Mouse (Mus musculus) urinary bladder, adult 18-20 months (tissue): ENCODE results near the gene Znrf4.

ENCODE experiments used
- DNase-seq, 2 experiments: peaks; one replicate each; pipeline ENCODE4 v3.0.0; 2022; ENCODE audit warnings: low spot score in 2 of 2, mixed read lengths in 2 of 2

Gene Znrf4

DNA sequence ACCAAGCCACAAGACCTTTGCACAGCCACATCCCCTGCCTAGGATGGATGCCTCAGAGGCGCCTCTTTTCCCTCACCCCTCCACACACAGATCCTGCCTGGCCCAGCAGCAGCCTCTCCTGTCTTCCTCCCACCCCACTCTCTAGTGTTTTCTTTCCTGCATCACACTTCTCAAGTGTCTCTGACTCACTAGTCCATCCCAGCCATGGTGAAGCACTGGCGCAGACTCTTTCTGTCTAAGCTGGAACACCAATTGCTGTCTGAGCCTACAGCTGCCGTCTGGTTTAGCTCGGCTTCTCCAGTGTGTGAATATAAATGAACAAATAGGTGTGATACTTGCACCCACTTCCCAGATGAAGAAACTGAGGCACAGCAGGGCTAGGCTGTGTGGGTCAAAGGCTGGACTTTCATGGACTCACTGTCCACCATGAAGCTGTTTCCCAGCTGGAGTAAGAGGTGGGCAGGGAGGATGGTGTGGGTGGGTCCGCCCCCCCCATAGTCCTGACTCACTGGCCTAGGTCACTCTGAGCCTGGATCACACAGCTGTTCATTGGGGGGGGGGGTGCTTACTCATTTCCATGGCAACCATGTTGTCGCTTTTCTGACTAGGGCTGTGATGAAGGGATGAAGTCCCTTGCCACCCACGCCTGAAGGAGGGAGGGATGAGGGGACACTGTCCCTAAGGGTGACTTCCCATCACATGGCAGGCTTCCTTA, 21.6 kb downstream of the Znrf4 start:
- no peak for DNase-seq

DNA sequence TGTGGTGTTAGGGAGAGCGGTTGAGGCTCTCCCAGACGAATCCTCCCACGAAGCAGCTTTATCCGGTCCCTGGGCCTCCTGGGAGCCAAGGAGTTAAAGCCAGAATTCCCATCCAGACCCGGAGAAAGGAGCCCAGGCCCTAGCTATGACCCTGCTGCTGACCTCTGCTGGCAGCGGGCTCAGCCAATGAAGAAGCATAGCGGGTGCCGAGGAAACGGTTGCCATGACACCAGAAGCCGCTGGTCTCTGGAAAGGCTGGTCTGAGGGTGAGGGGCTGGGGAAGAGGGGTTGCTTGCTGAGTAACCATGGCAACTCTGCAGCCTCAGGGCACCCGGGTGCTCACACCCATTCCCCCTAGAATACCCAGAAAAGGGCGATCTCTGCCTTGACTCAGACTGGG, 24.2 kb downstream of the Znrf4 start:
- DNase-seq: no peak

DNA sequence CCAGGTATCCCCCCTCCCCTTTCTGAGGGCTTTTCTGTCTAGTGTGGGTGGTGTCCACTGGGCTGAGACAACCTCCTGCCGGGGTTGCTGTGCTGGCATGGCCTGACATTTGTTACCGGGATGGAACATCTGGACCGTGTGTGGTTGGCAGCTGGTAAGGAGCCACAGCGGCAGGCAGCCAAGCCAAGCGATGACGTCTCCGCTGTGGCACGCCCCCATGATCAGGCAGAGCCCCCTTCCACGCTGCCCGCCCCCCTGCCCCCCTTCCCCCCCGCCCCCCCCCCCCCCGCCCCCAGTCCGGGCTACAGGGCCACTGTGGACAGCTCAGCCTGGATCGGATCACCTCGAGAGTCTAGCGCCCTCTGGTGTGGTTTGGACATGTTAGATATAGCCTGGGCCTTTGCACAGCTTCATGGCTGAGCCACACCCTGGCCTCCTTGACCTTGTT, 24.8 kb downstream of the Znrf4 start:
- DNase-seq: no peak

DNA sequence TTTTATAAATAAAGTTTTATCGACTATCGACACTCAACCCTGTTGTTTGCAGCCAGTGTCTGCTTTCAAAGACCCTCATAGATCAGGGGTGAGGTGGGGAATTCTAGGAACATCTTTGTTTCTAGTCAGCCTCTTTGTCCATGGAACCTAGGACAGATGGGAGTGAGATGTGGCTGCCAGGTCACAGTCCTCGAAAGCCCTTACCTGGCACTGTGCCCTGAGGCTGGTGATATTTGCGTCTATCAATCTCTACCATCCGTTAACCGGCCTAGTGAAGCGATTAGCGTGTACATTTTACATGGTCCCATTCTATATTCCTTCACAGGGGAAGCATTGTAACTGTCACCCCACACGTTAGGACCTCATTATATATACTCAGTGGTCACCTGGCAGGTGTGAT, 26.3 kb downstream of the Znrf4 start:
- DNase-seq: no peak

DNA sequence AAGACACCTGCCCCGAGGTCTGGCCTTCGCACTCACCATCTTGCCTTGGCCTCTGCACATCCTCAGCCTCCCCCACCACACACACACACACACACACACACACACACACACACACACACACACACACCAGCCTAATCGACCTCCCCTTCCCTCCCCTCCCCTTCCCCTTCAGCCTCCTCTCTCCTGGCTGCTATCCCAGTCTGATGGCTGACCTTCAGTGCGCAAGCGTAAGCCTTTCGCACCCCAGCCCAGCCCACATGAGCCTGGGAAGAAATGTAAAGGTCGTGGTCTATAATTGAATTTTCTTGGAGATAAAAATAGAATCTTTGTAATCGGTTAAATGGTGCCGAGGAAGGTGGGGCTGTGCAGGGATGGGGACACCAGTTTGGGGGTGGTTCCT, 27.1 kb downstream of the Znrf4 start:
- no peak for DNase-seq

DNA sequence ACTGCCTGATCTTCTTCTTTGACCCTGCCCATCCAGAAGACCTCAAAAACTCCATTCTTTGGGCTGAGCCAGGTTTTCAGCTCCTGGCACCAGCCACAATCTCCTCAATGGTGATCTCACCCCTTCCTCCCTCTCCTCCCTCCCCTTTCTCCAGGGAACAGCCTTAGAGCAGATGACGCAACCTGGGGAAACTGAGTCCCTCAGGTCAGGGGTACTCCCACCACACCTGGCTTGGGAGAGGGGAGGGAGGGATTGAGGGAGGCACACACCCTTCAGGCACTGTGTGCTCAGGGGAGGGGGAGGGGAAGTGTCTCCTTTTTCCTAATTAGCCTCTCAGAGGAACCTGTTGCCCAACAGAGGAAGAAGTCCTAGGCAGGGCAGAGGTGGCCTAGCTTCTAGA, 29.6 kb downstream of the Znrf4 start:
- no peak for DNase-seq

DNA sequence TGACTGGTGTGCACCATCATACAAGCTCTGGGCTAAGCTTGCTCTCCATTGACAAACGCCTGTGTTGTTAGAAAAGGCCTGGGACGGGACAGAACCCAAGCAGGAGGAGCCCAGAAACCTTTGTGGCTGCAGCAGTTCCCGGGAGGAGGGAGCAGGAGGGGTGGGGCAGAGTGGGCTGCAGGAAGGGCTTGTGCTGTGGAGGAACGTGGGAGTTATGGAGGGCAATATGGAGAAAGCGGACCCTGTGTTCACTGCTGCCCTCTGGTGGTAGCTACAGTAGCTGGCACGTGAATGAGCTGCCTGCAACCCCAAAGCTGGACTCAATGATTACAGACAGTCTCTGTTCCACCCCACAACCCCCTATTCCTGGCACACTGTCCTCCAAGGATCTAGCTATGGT, 32.9 kb downstream of the Znrf4 start:
- peak in 1 of 2 experiments; percentile 59 for DNase-seq

DNA sequence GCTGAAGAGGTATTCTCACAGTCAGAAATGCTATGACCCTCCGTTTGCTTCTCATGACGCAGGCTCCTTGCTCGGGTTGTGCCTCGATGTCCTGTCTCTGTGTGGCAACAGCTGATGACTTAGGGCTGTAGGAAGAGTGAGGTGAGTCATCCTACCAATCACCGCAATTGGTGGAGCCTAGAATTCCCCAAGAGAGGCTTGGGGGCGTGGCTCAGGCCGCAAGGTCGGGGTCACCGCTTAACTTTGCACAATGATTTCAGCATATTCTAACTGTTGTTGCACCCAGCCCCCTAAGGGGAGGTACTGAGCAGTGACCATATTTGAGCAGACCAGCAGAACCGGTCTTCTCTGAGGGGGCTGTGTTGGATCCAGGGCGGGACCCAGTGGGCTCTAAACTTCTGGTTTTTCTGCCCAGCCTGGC, 34.0 kb downstream of the Znrf4 start:
- DNase-seq: no peak

DNA sequence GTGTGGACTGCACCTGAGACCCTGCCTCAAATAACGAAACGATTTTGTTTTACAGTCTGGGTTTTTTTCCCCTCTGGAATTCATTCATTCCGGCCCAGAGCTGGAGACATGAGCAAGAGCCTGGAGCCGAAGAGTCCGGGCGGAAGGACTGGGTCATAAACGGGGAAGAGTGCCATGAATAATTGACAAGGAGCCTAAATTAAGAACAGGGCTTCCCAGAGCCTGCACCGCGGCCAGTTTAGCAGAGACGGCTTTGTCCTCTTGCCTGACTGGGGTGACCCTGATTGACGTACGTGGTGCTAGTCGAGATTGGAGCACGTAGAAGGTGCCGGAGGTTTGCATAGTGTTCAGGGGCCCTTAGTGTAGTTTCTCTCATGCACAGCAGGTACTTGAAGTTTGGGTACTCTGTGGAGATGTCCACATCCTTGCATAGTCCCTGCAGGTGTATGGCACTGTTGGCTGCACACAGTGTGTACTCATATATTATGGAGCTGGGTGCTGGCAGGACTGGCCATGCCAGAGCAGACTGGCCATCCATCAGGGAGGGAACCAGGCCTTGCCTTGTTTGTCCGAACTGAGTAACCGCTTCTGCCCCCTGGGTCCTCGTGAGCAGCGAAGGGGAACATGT, 34.9 kb downstream of the Znrf4 start:
- DNase-seq: no peak

DNA sequence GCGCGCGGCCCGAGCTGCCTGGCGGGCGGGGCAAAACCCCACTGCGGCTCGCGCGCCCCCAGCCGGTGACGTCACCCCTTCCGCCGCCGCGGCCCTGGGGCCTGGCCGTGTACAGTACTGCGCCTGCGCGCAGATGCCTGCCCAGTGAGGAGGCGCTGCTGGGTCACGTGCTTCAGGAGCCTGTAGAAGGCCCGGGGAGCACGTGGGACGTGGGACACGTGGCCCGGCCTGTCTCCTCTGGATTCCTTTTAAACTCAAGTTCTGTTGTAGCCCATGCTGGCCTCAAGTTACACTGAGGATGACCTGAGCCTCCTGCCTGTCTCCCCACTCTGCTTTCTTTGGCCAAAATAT, 35.9 kb downstream of the Znrf4 start, which contains the start of gene Ptprs:
Ptprs (minus strand) TSS at position 82 of the 351 bp plus-strand sequence.
- DNase-seq: peak; percentile 79 to 86

DNA sequence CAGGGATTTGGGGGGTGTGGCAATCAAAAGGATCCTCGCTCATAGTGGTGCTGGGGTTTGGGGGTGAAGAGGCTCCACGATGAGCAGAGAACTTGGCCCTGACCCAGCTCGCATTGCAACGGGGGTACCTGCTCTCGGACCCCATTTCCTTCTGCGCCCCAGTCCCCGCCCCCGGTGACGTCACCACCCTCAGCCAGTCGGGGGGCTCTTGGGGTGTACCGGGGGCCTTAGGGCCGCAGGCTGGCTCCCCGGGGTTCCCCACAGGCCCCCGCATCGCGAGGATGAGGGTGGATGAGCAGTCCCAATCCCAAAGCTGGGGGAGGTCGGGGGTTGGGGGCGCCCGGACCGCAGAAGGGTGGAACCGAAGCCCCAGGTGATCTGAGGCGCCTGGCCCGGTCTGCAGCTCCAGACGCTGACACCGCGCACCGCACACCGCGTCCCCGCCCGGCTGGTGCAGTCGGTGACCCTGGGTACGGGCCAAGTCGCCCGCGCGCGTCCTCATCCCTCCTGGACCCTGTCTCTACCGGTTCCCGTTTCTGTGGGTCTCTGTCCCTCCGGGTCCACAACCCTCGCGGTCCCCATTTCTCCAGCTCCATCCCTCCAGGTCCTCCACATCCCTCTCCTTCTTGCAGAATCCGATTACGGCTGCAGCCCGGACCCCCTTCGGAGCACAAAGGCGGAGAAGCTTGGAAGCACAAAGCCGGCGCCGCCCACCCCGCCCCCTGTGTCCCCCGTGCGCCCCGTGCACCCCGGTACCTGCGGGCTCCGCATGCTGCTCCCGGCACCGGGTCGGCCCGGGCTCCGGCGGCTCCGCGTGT, 36.4 kb downstream of the Znrf4 start:
- DNase-seq: peak in 1 of 2 experiments; percentile 52

DNA sequence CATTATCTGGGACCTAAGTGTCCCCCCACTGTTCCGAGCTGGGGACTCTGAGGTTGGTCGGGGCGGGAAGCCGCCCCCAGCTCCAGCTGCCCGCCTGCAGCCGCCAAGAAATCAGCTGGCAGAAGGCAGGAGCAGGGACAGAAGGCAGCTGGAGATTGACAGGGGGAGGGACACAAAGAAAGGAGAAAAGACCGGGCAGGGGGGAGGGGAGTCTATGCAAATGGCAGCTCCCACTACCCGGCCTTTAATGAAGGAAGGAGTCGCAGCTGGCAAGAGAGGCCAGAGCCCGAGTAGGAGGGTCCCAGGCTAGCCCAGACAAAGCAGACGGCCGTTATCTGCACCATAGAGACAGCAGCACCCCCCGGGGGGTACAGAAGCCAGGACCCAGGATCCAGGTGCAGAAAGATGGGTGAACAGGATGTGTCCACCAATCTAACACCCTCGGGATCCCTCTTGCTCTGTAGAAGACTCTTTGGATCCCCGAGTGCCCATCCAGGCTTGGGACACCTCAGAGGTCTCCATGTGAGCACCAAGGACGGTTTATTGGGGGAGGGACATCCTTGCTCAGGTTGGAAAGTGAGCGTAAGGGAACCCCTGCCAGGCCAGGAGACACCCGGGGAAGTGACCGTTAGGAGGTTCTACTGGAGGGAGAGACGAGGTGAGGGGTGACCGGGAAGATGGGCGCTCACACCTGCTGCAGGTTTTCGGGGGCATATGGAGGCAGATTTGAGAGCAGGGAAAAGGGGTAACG, 37.2 kb downstream of the Znrf4 start:
- no peak for DNase-seq

DNA sequence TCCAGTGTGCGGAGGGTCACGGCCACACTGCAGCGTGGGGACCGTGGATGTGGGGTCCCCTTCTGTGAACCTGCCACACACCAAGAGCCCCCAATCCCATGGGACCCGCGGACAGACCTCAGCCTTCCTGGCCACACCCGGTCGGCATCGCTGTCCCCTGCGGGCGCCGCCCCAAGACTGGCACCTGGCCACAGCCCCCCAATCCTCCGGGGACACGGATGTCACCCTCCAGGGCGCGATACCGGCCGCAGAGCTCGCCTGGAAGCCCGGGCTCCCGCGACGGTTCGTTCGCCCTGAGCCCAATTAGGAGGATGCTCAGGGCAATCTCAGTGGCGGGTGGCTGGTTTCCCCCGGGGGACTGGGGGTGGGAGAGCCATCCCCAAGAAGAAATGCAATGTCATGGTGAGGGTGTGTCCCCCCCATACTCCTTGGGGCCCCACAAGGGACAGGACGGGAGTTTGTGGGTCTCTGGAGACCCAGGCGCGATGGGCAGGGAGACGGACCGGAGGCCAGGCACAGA, 37.9 kb downstream of the Znrf4 start:
- no peak for DNase-seq

DNA sequence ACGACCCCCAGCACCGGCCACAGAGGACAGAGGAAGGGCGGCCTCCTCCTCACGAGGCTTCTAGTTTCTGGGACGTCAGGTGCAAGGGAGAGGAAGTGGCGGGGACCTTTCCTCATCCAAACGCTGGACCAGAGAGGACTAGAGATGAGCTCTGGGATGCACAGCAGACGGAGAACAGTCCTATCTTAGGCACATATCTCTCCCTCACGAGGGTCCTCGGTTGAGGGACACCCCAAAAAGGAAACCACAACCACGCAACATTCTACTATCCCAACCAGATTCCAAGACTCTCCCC, 38.7 kb downstream of the Znrf4 start:
- DNase-seq: no peak

DNA sequence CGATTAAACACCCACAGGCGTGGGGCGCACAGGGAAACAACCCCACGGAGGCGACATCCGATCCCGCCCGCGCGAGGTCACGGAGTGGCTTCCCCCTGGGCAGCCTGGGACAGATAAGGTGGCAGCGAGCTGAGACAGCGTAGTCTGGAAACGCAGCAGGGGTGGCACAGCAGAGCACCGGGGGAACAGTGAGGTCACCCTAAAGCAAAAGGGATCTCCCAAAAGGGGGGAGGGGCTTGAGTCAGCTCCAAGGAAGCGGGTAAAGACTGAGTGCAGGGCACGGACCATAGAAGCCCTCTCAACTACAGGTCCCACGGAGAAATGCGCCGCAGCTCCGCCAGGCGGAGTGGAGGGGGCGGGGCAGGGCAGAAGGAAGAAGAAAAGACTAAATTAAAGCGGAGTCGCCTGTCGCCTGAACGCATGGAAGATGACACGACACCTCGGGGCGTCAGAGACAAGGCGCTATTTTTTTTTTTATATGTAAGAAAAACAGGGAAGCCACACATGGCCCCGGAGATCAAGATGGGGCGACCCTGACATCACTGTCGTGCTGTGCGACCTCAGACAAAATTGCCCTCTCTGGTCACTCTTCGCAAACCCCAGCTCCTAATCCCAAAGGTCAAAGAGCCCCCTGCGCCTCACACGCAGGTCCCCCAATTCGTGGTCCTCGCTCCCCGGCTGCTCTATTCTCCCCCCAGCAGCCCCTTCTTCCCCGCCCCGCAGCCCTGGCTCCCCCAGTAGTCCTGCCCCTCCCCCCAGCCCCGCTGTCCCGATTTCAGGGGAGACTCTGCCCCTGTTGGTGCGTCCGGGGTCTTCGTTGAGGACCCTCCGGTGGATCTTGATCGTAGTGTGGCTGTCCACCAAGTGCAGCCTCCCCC, 39.3 kb downstream of the Znrf4 start:
- DNase-seq: peak in 1 of 2 experiments; percentile 63

DNA sequence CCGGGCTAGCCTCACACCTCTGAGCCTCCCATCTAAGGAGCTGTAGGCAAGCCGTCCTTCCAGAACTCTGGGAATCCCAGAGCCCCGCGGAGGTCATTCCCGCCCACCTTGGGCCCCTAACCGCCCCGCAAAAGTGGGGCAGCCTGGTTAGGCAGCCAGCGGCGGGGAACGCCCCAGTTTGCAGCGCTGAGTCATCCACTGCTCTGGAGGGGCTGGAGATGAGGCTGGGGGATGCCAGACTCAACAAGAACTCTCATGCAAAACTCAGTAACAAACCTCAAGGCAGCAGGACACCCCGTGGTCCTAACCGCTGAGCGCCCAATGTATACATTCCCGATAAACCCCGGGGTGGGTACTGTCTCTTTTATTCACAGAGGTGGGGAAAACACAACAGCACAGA, 40.1 kb downstream of the Znrf4 start:
- no peak for DNase-seq

DNA sequence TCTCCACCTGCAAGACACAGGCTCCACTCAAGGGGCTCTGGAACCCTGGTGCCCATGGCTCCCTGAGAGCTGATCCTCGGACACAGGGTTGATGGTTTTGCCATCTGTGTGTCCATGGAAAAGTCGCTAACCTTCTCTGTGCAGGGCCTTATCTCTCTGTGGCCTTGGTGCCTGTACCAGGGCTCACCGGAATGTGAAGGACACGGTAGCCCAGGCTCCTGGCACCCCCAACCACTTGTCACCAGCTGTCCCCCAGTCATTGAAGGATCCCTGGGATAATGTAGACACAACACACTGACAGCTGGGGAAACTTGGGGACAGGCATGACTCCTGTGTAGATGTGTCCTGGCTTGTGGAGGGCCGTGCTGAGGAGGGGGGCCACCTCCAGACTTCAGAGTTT, 41.1 kb downstream of the Znrf4 start:
- DNase-seq: no peak

DNA sequence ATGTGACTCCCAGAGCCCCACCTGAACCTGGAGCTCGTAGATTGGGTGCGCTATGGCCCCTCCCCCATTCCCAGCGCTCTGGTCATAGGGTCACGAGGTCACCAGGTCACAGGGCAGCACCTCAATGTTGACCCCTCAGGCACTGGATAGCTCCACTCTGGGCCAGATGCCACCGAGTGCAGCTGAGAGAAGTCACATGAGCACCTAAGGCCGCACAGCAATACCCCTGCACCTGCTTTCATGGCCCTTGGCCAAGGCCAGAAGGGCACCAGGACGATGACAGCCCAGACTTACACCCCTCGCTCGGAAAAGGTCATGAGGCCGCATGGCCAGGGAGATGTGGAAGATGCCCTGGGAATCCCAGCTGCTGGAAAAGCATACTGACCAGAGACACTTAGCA, 41.7 kb downstream of the Znrf4 start:
- DNase-seq: no peak

DNA sequence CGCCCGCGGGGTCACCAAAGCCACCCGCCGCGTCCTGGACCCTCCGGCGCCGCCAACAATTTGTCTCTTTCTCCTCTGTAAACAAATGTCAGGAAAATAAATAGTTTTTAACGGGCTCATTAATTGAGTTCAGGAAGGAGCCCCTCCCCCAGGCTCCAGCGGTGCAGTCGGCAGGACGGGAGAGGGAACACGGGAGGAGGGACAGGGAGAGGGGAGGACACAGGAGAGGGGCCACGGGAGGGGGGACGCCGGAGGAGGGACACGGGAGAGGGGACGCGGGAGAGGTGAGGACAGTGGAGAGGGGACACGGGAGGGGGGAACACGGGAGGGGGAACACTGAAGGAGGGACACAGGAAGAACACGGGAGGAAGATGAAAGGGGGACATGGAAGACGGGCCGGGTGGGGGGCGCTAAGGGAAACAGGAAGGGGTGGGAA, 42.2 kb downstream of the Znrf4 start:
- no peak for DNase-seq

DNA sequence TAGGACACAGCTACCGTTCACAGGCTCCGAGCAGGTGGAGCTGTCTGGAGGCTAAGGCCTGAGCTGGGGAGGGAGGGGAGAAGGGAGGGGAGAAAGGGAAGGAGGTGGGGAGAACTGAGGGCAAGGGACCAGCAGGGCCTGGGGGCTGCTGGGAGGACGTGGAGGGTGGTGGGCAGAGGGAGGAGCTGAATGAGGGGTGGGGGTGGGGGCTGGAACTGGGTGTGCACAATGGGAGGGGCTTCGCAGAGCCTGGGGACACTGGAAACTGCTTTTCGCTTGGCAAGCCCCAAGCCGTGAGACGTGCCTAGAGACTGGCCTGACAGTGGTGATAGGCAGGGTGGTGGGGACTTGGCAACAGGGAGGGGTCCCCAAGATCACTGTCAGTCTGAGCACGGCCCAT, 43.0 kb downstream of the Znrf4 start:
- DNase-seq: no peak

DNA sequence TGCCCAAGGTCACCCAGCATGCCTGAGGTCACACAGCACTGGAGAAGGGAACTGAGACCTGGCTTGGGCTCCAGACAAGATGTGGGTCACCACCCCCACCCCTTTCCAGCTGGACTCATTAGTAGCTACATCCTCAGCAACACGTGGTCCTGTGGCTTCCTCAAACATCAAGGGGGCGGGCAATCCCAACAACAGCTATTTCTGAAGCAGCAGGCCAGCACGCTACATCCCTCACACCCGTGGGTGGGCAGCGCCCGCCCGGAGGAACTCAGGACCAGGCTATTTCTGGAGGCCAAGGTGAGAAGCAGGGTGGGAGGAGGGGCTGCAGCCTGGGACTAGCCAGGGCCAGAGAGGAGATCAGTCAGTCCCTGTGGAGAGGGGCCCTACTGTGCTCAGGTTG, 43.4 kb downstream of the Znrf4 start:
- DNase-seq: no peak
